Mouse (Mus musculus): Measurements from ENCODE around the gene Kank1. TPM values are rescaled to one million over a fixed set of nuclear protein-coding genes. Genes with fewer than 3 reads are reported as not detected.

Kank1 gene
- polyA plus RNA-seq, 1 experiment from 2014 or later: 19.6 TPM

DNA sequence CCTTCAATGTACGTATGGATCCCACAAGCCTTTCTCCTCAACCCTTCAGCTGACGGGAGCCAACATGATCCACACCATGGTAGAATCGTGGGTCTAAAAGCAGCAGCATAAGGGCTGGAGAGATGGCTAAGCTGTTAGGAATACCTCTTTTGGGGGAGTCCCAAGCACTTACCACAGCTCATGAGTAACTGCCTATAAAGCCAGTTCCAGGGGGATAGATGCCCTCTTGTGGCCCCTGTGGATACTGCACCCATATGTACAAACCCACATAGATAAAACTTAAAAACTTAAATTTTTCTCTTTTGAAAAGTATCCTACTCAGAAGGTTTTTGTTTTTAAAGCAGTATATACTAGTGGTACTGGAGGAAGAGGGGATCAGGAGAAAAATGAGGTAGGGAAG lies 97.6 kb downstream of the Kank1 start:
- peak; percentile 51 for DNase-seq (ENCODE audit: extremely low spot score, low spot score)
- no peaks in the 10 kb centered on the region for H3K4me1 ChIP-seq
- no peak overlapping the region for H3K27ac ChIP-seq
- no peak overlapping the region for H3K4me3 ChIP-seq
- no peaks in the 10 kb centered on the region for H3K27me3 ChIP-seq (ENCODE audit: poor library complexity, severe bottlenecking)
- peaks cover 3% of the 10 kb centered on the region; the same call in 1 of the 2 replicates for H3K9me3 ChIP-seq
- H3K36me3 ChIP-seq (replicated peaks): no peaks in the 10 kb centered on the region
- WGBS: 63% methylated on average over 3 of the region's 3 CpGs

DNA sequence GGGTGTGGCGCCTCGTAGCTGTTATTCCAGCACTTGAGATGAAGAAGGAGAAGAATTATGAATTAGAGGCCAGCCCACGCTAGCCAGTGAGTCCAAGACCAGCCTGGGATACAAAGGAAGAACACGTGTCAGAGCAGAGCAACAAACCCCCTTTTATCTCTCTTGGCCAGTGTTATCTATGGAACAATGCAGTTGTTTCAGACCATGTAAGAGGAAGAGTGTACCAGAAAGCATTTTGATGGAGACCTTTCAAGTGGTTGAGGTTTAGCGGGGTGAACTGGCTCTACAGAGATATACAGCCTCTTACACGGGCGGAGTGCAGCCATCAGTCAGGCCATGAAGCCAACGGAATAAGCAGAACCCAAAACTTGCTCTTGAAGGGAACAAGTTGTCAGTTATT lies 100.0 kb downstream of the Kank1 start:
- no peak for DNase-seq (ENCODE audit: extremely low spot score, low spot score)
- Histone ChIP-seq H3K27ac (no peak overlapping the region), H3K36me3 (replicated peaks) (no peaks in the 10 kb centered on the region), H3K4me3 (no peak overlapping the region), H3K9me3 (no peaks in the 10 kb centered on the region), H3K4me1 (peaks cover 12% of the 10 kb centered on the region), H3K27me3 (ENCODE audit: poor library complexity, severe bottlenecking) (no peaks in the 10 kb centered on the region)
- WGBS: 89% methylated on average over 8 of the region's 8 CpGs

DNA sequence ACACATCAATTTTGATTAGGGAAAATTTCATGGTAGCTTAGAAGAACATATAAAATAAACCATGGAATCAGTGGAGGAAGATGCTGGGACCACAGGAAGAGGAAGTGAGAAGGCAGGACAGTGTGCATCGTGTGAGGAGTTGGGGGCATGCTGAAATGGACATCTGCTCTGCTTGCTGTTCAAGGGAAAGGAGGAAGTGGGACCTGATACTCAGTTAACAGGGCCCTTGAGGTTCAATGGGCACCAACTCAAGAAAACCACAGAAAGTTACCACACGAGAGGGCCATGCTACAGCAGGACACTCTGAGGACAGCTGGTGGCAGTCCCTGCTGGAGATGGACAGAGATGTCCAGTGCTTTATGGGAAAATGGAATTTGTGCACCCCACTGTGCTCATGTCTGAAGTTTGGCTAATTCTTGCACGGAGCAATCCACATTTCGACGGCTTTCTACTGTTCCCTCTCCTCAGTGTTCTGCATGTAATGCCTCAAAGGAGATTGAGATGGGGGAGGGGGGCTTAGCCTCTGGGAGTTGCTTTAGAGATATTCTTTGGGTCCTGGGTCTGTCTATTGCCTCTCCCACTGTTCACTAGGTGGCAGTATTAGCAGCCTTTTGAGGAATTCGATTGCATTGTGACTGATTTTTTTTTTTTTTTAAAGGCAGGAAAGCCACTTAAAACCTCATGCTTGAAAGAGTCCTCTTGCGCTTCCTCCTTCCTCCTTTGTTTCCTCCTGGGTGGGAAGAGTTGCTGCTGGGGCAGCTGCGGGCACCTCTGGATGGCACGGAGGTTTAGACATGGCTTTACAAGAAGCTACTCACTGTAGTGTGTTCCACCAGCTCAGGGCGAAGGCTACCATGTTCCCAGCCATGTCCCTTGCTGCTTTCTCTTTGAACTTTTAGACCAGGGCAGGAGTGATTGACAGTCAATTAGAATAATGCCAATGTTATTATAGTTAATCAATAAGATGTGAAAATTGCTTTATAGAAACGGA lies 104.2 kb downstream of the Kank1 start:
- H3K4me1 ChIP-seq: peaks cover 15% of the 10 kb centered on the region
- H3K9me3 ChIP-seq: no peaks in the 10 kb centered on the region
- H3K4me3 ChIP-seq: no peak overlapping the region
- no peaks in the 10 kb centered on the region for H3K36me3 ChIP-seq (replicated peaks)
- 46% methylated on average over 11 of the region's 11 CpGs for WGBS
- no peaks in the 10 kb centered on the region for H3K27me3 ChIP-seq (ENCODE audit: poor library complexity, severe bottlenecking)
- H3K27ac ChIP-seq: peak overlapping the region; percentile 70
- DNase-seq (ENCODE audit: extremely low spot score, low spot score): peak; percentile 33

DNA sequence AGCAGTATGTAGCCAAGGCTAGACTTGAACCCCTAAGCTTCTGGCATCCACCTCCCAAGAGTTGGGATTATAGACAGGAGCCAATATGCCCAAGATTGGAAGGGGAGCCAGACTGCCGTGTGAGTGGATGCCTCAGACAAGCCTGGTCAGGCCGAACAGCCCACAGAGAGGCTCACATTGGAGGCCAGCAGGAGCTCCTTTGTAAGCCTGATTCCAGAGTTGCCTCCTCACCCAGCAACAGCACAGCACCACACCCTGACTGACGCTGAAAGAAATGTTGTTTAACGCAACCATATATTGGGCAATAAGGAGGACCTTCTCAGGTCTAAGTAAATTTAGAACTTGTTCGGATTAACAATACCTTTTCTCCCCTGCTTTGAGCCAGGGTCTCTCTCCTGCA lies 105.3 kb downstream of the Kank1 start:
- H3K9me3 ChIP-seq: no peaks in the 10 kb centered on the region
- H3K27me3 ChIP-seq (ENCODE audit: poor library complexity, severe bottlenecking): no peaks in the 10 kb centered on the region
- H3K27ac ChIP-seq: no peak overlapping the region
- no peaks in the 10 kb centered on the region for H3K36me3 ChIP-seq (replicated peaks)
- DNase-seq (ENCODE audit: extremely low spot score, low spot score): no peak
- no peak overlapping the region for H3K4me3 ChIP-seq
- peaks cover 15% of the 10 kb centered on the region for H3K4me1 ChIP-seq
- WGBS: 84% methylated on average over 5 of the region's 5 CpGs

DNA sequence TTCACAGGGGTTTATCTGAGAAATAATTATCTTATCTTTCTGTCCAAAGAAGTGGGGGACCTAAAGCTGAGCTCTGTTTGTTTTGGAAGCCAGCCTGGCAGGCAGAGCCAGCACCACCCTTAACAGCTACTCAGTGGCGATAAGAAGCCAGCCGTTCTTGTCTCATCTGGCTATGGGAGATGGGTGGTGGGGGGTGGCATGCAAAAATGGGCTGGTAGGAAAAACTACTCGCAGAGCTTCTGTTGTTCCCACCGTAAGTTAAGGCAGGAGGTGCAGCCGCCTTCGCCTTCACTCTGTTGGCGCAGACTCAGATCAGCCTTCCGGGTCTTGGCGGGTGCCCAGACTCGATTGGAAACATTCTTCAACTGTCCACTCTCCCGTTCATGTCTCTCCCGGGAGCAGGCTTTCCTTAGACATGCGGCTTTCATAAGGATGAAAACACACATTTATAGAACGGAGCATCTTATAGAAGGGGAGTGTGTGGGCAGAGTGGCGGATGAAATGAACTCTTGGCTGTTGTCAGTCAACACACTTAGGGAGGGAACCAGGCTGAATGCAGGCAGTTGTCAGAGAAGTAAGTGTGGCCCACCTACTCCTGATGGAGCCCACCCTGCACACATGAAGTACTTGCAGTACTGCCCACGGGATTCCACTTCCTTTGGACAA lies 107.0 kb downstream of the Kank1 start:
- no peak for DNase-seq (ENCODE audit: extremely low spot score, low spot score)
- no peak overlapping the region for H3K4me3 ChIP-seq
- H3K9me3 ChIP-seq: no peaks in the 10 kb centered on the region
- H3K4me1 ChIP-seq: peaks cover 15% of the 10 kb centered on the region
- H3K27ac ChIP-seq: no peak overlapping the region
- H3K27me3 ChIP-seq (ENCODE audit: poor library complexity, severe bottlenecking): no peaks in the 10 kb centered on the region
- WGBS: 88% methylated on average over 16 of the region's 16 CpGs
- H3K36me3 ChIP-seq (replicated peaks): no peaks in the 10 kb centered on the region

DNA sequence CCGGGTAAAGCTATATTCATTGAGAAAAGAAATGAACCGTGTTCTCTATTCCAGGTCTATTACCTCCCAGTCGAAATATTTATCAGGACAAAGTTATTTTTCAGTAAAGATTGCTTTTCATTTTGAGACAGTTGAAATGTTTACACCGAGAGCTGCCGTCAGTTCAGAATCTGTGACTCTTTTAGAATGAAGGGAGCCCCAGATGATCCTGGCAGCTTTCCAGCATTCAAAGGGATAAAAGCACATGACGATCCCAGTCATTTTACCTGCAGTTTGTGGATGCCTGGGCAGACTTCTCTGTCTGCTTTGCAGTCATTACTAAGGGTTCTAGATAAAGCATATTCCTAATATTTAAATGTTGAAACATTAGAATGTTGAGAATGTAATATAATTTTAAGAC lies 107.6 kb downstream of the Kank1 start:
- Histone ChIP-seq H3K36me3 (replicated peaks) (no peaks in the 10 kb centered on the region), H3K27me3 (ENCODE audit: poor library complexity, severe bottlenecking) (no peaks in the 10 kb centered on the region), H3K9me3 (no peaks in the 10 kb centered on the region), H3K27ac (no peak overlapping the region), H3K4me3 (no peak overlapping the region), H3K4me1 (peaks cover 15% of the 10 kb centered on the region)
- WGBS: 88% methylated on average over 6 of the region's 6 CpGs
- DNase-seq (ENCODE audit: extremely low spot score, low spot score): no peak

DNA sequence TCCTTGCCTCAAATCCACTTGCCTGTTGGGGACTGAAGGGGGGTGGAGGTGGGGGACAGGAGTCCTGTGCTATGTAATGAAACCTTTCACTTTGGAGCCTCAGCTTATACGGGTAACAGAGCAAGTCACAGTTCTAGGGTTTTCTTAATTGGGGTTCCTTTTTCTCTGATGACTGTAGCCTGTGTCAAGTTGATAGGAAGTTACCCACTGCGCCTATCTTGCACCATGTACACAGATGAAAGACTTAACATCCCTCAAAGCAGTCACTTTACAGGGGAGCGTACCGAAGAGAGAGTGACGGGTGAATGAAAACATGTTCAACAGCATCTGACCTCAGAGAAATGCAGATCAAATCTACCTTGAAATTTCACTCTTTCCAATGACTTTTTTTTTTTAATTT lies 109.2 kb downstream of the Kank1 start:
- H3K27me3 ChIP-seq (ENCODE audit: poor library complexity, severe bottlenecking): no peaks in the 10 kb centered on the region
- 91% methylated on average over 5 of the region's 5 CpGs for WGBS

DNA sequence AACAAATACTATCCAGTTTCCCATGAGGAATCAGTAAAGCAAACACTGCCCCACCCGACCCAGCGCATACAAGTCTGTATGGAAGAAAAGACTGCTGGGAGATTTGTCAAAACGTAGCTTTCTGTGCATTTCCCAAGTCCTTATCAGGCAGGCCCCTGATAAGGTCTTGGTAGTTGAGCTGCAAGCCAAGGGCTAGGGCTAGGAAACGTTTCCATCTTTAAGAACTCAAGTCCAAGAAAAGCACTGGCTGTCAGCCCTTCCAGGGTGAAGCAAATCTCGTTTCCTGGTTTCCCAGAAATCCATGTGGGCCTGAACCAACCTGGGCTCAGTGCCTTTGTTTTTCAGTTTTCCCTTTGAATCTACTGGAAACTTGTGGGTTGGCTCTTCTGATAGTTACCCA lies 110.7 kb downstream of the Kank1 start:
- Histone ChIP-seq H3K27me3 (ENCODE audit: poor library complexity, severe bottlenecking) (no peaks in the 10 kb centered on the region), H3K36me3 (replicated peaks) (no peaks in the 10 kb centered on the region), H3K27ac (no peak overlapping the region), H3K4me3 (no peak overlapping the region), H3K9me3 (no peaks in the 10 kb centered on the region), H3K4me1 (0 out of 2 replicates have a peak, but pooled peaks cover 2% of the 10 kb centered on the region)
- no peak for DNase-seq (ENCODE audit: extremely low spot score, low spot score)
- WGBS: 83% methylated on average over 5 of the region's 5 CpGs

More for the DNA sequence above, 109.2 kb downstream of the Kank1 start:
- Histone ChIP-seq H3K4me1 (peaks cover 10% of the 10 kb centered on the region), H3K36me3 (replicated peaks) (no peaks in the 10 kb centered on the region), H3K4me3 (no peak overlapping the region), H3K9me3 (no peaks in the 10 kb centered on the region), H3K27ac (no peak overlapping the region)
- no peak for DNase-seq (ENCODE audit: extremely low spot score, low spot score)

DNA sequence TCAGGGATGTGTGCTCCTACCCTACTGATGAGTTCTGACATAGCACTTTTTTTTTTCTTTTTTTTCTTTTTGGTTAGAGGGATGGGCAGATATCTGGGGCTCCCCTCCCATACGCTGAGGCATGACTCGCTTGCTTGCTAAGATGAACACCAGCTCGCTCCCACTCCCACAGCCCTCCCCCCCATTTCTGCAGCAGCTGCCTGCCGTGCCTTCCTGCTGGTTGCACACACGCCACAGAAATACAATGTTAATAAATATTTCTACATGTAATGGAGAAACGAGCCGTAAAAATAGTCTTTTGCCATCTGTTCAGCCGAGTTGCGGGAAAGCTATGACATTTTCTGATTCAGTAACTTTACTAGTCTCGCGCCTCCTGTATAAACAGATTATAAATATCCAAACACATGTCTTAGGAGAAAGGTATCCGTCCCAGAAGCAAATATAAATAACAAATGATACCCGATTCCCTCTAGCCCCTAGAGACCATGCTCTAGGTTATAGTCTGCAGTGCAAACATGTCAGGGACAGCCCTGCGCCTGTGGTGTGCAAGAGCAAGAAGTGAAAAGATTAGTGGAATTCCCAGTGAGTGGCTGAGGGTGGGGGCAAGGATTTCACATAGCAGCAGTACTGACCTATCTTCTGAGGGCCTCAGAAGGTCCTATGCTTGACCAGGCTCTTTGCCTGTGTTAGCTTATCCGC lies 114.6 kb downstream of the Kank1 start:
- 90% methylated on average over 15 of the region's 15 CpGs for WGBS
- Histone ChIP-seq H3K9me3 (no peaks in the 10 kb centered on the region), H3K27me3 (ENCODE audit: poor library complexity, severe bottlenecking) (no peaks in the 10 kb centered on the region), H3K36me3 (replicated peaks) (no peaks in the 10 kb centered on the region), H3K4me3 (no peak overlapping the region), H3K27ac (no peak overlapping the region), H3K4me1 (0 out of 2 replicates have a peak, but pooled peaks cover 7% of the 10 kb centered on the region)
- no peak for DNase-seq (ENCODE audit: extremely low spot score, low spot score)

DNA sequence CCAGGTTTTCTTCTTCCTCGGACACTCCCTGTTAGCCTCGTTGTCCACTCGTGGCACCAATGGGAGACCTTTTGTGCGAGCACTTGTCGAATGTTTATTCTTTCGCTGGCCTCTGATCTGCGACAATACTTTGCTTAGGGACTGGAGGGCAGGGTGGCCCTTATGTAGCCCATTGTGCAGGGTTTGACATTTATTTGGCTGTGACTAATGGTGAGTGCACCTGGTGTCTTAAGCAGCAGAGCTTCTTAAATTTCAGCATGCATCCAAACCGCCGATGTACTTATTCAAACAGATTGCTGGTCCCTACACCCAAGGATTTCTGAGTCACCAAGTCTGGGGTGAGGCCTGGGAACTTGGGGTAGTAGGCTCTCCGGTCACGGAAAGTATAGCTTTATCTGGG lies 120.3 kb downstream of the Kank1 start:
- Histone ChIP-seq H3K4me1 (peaks cover 49% of the 10 kb centered on the region), H3K9me3 (no peaks in the 10 kb centered on the region), H3K27me3 (ENCODE audit: poor library complexity, severe bottlenecking) (peaks cover 4% of the 10 kb centered on the region; the same call in 1 of the 2 replicates), H3K27ac (no peak overlapping the region), H3K36me3 (replicated peaks) (no peaks in the 10 kb centered on the region), H3K4me3 (no peak overlapping the region)
- 80% methylated on average over 11 of the region's 11 CpGs for WGBS
- DNase-seq (ENCODE audit: extremely low spot score, low spot score): no peak

DNA sequence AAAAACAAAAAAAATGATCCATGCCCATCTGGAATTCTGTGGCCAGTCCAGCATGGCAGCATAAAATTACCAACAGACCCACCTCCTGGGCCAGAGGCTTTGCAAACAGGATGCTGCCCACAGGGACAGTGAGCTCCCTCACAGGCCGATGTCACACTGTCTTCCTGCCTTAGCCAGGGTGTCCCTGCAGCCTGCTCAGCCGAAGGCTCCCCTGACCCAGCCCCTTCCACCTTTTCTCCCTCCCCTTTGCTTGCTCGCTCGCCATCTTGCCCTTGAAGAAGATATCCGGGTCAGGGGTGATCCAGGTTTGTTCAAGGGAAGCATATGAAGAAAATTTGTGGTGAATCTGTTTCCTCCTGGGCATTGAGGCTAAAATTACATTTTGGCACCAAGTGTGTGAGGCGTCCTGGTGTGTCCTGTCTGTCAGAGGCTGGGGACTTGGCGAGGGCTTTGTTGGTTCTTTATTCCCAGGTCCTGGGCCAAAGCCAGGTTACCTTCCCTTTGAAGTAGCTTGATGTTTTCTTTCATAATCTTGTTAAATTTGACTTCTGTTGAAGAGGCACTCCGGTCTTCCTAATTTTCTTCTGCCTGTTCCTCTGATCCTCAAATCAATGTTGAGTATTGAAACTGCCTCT lies 121.8 kb downstream of the Kank1 start:
- Histone ChIP-seq H3K27ac (peak overlapping the region; percentile 48; the same call in 1 of the 2 replicates), H3K9me3 (no peaks in the 10 kb centered on the region), H3K36me3 (replicated peaks) (no peaks in the 10 kb centered on the region), H3K4me1 (peaks cover 55% of the 10 kb centered on the region), H3K27me3 (ENCODE audit: poor library complexity, severe bottlenecking) (peaks cover 4% of the 10 kb centered on the region; the same call in 1 of the 2 replicates), H3K4me3 (no peak overlapping the region)
- DNase-seq (ENCODE audit: extremely low spot score, low spot score): no peak
- 60% methylated on average over 8 of the region's 8 CpGs for WGBS

DNA sequence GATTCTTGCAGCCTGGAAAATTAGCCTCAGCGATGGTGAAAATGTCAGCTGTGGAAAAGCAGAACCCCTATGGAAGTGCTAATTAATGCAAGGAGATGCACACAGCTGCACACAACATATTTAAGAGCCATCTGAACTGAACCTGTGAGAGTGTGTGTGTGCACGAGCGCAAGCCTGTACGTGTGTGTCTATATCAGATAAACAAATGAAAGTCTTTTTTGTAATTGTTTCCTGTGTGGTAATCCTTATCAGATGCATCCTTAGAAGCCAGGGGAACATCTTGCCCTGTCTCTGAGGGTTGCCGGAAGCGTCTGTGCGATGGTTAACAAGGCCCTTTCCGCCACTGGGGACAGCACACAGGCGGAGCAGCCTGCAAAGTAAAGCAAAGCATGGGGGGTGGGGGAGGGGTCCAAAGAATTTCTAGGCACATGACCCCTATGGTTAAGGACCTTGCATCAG lies 123.8 kb downstream of the Kank1 start:
- H3K4me3 ChIP-seq: no peak overlapping the region
- WGBS: 47% methylated on average over 9 of the region's 9 CpGs
- peaks cover 4% of the 10 kb centered on the region; the same call in 1 of the 2 replicates for H3K27me3 ChIP-seq (ENCODE audit: poor library complexity, severe bottlenecking)
- no peak for DNase-seq (ENCODE audit: extremely low spot score, low spot score)
- H3K4me1 ChIP-seq: peaks cover 53% of the 10 kb centered on the region
- H3K36me3 ChIP-seq (replicated peaks): no peaks in the 10 kb centered on the region
- H3K9me3 ChIP-seq: no peaks in the 10 kb centered on the region
- peak overlapping the region; percentile 48 for H3K27ac ChIP-seq
